Mouse (Mus musculus): ENCODE measurements around the gene Olfr1355.
"Not testable (repeated sequence)": the region's sequence is repeated elsewhere in the genome, so short reads cannot be mapped to it uniquely, and the experiment has no call there.

- TF ChIP-seq ZNF384 (IDR thresholded peaks at IDR 0.05; ENCODE audit: low read depth, low read length); ZC3H11A (IDR thresholded peaks at IDR 0.05; ENCODE audit: borderline replicate concordance, low read depth, low read length); HCFC1 (IDR thresholded peaks at IDR 0.05; ENCODE audit: borderline replicate concordance, insufficient read depth, low read length); CHD2 (IDR thresholded peaks at IDR 0.05; ENCODE audit: low read depth, low read length); MAFK (IDR thresholded peaks at IDR 0.05; ENCODE audit: insufficient read depth, low read depth, low read length): not testable (repeated sequence)
Observed at GRCm38 (mm10) chr10:78840456-78840855, 34.9 kb upstream of the Olfr1355 start.
